In genomic region chr8:122369665-122370064, GRCm38 (mm10) we compare ENCODE assay signal across 8 mouse cellular contexts. TPM values are rescaled to one million over a fixed set of nuclear protein-coding genes. Genes with fewer than 3 reads are reported as not detected.
DNase-seq lines count a peak whose midpoint lies in the region; ATAC-seq lines count a peak whose summit lies in the region.

No protein-coding gene starts in this region.

- DNase-seq in forebrain, embryonic 10.5 days (ENCODE audit: extremely low spot score, low spot score): peak; percentile 72
- DNase-seq in cerebellum, adult 11-12 months: peak; percentile 50
- DNase-seq in gastrocnemius, adult 8-10 months (ENCODE audit: low spot score in 2 of 2): peak; percentile 12 to 46
- DNase-seq in induced T-regulatory cell, adult 2 months (ENCODE audit: low read depth): peak; percentile 63
- peak; percentile 37 to 65 for DNase-seq in spleen, postnatal 14 days (ENCODE audit: low spot score in 2 of 2)

- no peak overlapping the region for H3K9ac ChIP-seq in forebrain, embryonic 15.5 days (replicated peaks)
- H3K9ac ChIP-seq in limb, embryonic 13.5 days: no peak overlapping the region
- no peak overlapping the region for H3K9ac ChIP-seq in midbrain, embryonic 16.5 days (ENCODE audit: low read depth, low read length)

- no peaks in the 10 kb centered on the region for H3K27me3 ChIP-seq in forebrain, embryonic 10.5 days (ENCODE audit: poor library complexity, severe bottlenecking)
- no peaks in the 10 kb centered on the region for H3K27me3 ChIP-seq in forebrain, embryonic 15.5 days
- no peaks in the 10 kb centered on the region for H3K27me3 ChIP-seq in limb, embryonic 13.5 days
- H3K27me3 ChIP-seq in midbrain, embryonic 16.5 days (ENCODE audit: control insufficient read depth, insufficient read depth, low read depth, low read length): no peaks in the 10 kb centered on the region

- no peaks in the 10 kb centered on the region for H3K36me3 ChIP-seq in forebrain, embryonic 10.5 days (replicated peaks)
- no peaks in the 10 kb centered on the region for H3K36me3 ChIP-seq in forebrain, embryonic 15.5 days
- no peaks in the 10 kb centered on the region for H3K36me3 ChIP-seq in limb, embryonic 13.5 days
- no peaks in the 10 kb centered on the region for H3K36me3 ChIP-seq in midbrain, embryonic 16.5 days (ENCODE audit: control insufficient read depth, insufficient read depth, low read length)

- H3K4me1 ChIP-seq in forebrain, embryonic 10.5 days: peaks cover 9% of the 10 kb centered on the region
- H3K4me1 ChIP-seq in forebrain, embryonic 15.5 days: no peaks in the 10 kb centered on the region
- H3K4me1 ChIP-seq in limb, embryonic 13.5 days: peaks cover 9% of the 10 kb centered on the region; the same call in 1 of the 2 replicates
- H3K4me1 ChIP-seq in midbrain, embryonic 16.5 days (ENCODE audit: control insufficient read depth, insufficient read depth, low read length): no peaks in the 10 kb centered on the region

- H3K9me3 ChIP-seq in forebrain, embryonic 10.5 days: no peaks in the 10 kb centered on the region
- H3K9me3 ChIP-seq in forebrain, embryonic 15.5 days: no peaks in the 10 kb centered on the region
- no peaks in the 10 kb centered on the region for H3K9me3 ChIP-seq in limb, embryonic 13.5 days
- H3K9me3 ChIP-seq in midbrain, embryonic 16.5 days (replicated peaks; ENCODE audit: control insufficient read depth, low read length, poor library complexity, severe bottlenecking): no peaks in the 10 kb centered on the region

- H3K4me2 ChIP-seq in forebrain, embryonic 15.5 days (replicated peaks): no peak overlapping the region
- no peak overlapping the region for H3K4me2 ChIP-seq in limb, embryonic 13.5 days (replicated peaks)
- H3K4me2 ChIP-seq in midbrain, embryonic 16.5 days (ENCODE audit: low read length): no peak overlapping the region

- 15% methylated on average over 9 of the region's 9 CpGs for WGBS in forebrain, embryonic 10.5 days
- 15% methylated on average over 9 of the region's 9 CpGs for WGBS in forebrain, embryonic 15.5 days
- WGBS in limb, embryonic 13.5 days: 13% methylated on average over 9 of the region's 9 CpGs
- WGBS in midbrain, embryonic 16.5 days: 14% methylated on average over 9 of the region's 9 CpGs

- no peak overlapping the region for H3K27ac ChIP-seq in forebrain, embryonic 10.5 days
- no peak overlapping the region for H3K27ac ChIP-seq in forebrain, embryonic 15.5 days (replicated peaks)
- no peak overlapping the region; the same call in 1 of the 2 replicates for H3K27ac ChIP-seq in limb, embryonic 13.5 days
- H3K27ac ChIP-seq in midbrain, embryonic 16.5 days (ENCODE audit: low read length): no peak overlapping the region

- ATAC-seq in forebrain, embryonic 15.5 days (replicated peaks): no peak
- 0 out of 2 replicates have a peak, but pooled peaks have one; percentile 24 for ATAC-seq in limb, embryonic 13.5 days (ENCODE audit: low FRiP score, low read depth)
- 0 out of 2 replicates have a peak, but pooled peaks have one; percentile 36 for ATAC-seq in midbrain, embryonic 16.5 days

- no peak overlapping the region for H3K4me3 ChIP-seq in forebrain, embryonic 10.5 days
- H3K4me3 ChIP-seq in forebrain, embryonic 15.5 days: no peak overlapping the region
- no peak overlapping the region for H3K4me3 ChIP-seq in limb, embryonic 13.5 days
- H3K4me3 ChIP-seq in midbrain, embryonic 16.5 days (ENCODE audit: low read depth, low read length): no peak overlapping the region

RNA-seq across cellular contexts. Expression of gene Zc3h18, which starts 6.7 kb away (rescaled TPM):
- polyA plus RNA-seq in forebrain, embryonic 10.5 days (2016; fragmentation: Nextera tagmentation; extraction: Ambion mirVana): 73.2 and 81.1 TPM in 2 replicates
- polyA plus RNA-seq in forebrain, embryonic 15.5 days (2015; fragmentation: Nextera tagmentation; extraction: Ambion mirVana): 48.4 and 50.1 TPM in 2 replicates
- 10 to 100 TPM; 22.9 to 30.7 (median 25.8) TPM for total RNA-seq in gastrocnemius, adult 8-10 months (2022)
- 59.2 and 59.9 TPM in 2 replicates for polyA plus RNA-seq in limb, embryonic 13.5 days (2015; fragmentation: Nextera tagmentation; extraction: Ambion mirVana)
- polyA plus RNA-seq in midbrain, embryonic 16.5 days (2015; fragmentation: Nextera tagmentation; extraction: Ambion mirVana): 30.8 and 37.7 TPM in 2 replicates

RNA-seq across cellular contexts. Expression of gene Trhr2, which starts 9.1 kb away (rescaled TPM):
- polyA plus RNA-seq in forebrain, embryonic 10.5 days (2016; fragmentation: Nextera tagmentation; extraction: Ambion mirVana): not detected in 2 replicates
- polyA plus RNA-seq in forebrain, embryonic 15.5 days (2015; fragmentation: Nextera tagmentation; extraction: Ambion mirVana): not detected in 2 replicates
- not detected for total RNA-seq in gastrocnemius, adult 8-10 months (2022)
- 0.14 and 0.38 TPM in 2 replicates for polyA plus RNA-seq in limb, embryonic 13.5 days (2015; fragmentation: Nextera tagmentation; extraction: Ambion mirVana)
- 0.26 TPM in 1 of 2 replicates, not detected in the other for polyA plus RNA-seq in midbrain, embryonic 16.5 days (2015; fragmentation: Nextera tagmentation; extraction: Ambion mirVana)

RNA-seq across cellular contexts. Expression of gene Il17c, which starts 52.2 kb away (rescaled TPM):
- polyA plus RNA-seq in forebrain, embryonic 10.5 days (2016; fragmentation: Nextera tagmentation; extraction: Ambion mirVana): 0.21 TPM in 1 of 2 replicates, not detected in the other
- polyA plus RNA-seq in forebrain, embryonic 15.5 days (2015; fragmentation: Nextera tagmentation; extraction: Ambion mirVana): not detected in 2 replicates
- not detected for total RNA-seq in gastrocnemius, adult 8-10 months (2022)
- not detected in 2 replicates for polyA plus RNA-seq in limb, embryonic 13.5 days (2015; fragmentation: Nextera tagmentation; extraction: Ambion mirVana)
- polyA plus RNA-seq in midbrain, embryonic 16.5 days (2015; fragmentation: Nextera tagmentation; extraction: Ambion mirVana): not detected in 2 replicates
